Mouse (Mus musculus): ENCODE measurements at regions not wholly inside any gene's neighbourhood (a gene's known extent, or its start where the extent isn't known, plus 50 kb on each side); places are given as distances from the start of the nearest gene placed in this dataset.

DNA sequence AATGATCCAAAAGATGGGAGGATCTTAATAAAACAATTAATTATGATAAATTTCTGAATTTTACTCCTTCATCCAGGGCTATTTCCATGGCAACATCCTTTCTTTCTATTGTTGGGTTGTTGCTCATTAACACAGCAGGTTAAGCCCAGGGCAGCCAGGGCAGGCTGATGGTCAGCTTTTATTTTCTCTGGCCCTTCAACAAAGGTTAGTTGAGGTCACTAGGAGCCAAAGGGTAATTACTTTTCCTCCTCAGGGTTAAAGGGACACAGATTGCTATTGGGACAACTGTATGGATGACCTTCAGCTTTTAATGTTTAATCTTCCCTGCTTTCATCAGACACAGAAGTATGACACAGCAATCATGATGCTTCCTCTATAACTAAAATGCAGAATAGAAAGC lies 101.3 kb upstream of the Ccdc85a start:
- no peaks in the 10 kb centered on the region for H3K36me3 ChIP-seq (ENCODE audit: control insufficient read depth, insufficient read depth, low read length)
- ATAC-seq (replicated peaks; ENCODE audit: low FRiP score) (peak; percentile 73), DNase-seq (ENCODE audit: low spot score) (no peak)
- H3K4me2 ChIP-seq, result no peak overlapping the region
- H3K4me1 ChIP-seq (replicated peaks; ENCODE audit: control insufficient read depth, insufficient read depth, low read length), result no peaks in the 10 kb centered on the region
- H3K9me3 ChIP-seq (ENCODE audit: control insufficient read depth, low read length), result no peaks in the 10 kb centered on the region
- no peak overlapping the region for H3K4me3 ChIP-seq (ENCODE audit: low read depth, low read length)
- no peaks in the 10 kb centered on the region for H3K27me3 ChIP-seq (replicated peaks; ENCODE audit: control insufficient read depth, insufficient read depth, low read length)
- no peak overlapping the region for H3K27ac ChIP-seq (ENCODE audit: low read depth, low read length)
- H3K9ac ChIP-seq (ENCODE audit: low read depth, low read length), result no peak overlapping the region

- Histone ChIP-seq H3K4me3 (ENCODE audit: low read depth, low read length) (no peak overlapping the region), H3K27ac (ENCODE audit: low read depth, low read length) (no peak overlapping the region), H3K9me3 (ENCODE audit: control insufficient read depth, low read length) (no peaks in the 10 kb centered on the region), H3K9ac (ENCODE audit: low read depth, low read length) (no peak overlapping the region), H3K4me2 (no peak overlapping the region), H3K36me3 (ENCODE audit: control insufficient read depth, insufficient read depth, low read length) (no peaks in the 10 kb centered on the region), H3K4me1 (replicated peaks; ENCODE audit: control insufficient read depth, insufficient read depth, low read length) (no peaks in the 10 kb centered on the region), H3K27me3 (replicated peaks; ENCODE audit: control insufficient read depth, insufficient read depth, low read length) (no peaks in the 10 kb centered on the region)
- 76% methylated on average over 3 of the region's 3 CpGs for WGBS
- no peak for DNase-seq (ENCODE audit: low spot score)
- ATAC-seq (replicated peaks; ENCODE audit: low FRiP score), result no peak
Observed at GRCm38 (mm10) chr11:28681311-28681710, 97.2 kb upstream of the Ccdc85a start.

DNA sequence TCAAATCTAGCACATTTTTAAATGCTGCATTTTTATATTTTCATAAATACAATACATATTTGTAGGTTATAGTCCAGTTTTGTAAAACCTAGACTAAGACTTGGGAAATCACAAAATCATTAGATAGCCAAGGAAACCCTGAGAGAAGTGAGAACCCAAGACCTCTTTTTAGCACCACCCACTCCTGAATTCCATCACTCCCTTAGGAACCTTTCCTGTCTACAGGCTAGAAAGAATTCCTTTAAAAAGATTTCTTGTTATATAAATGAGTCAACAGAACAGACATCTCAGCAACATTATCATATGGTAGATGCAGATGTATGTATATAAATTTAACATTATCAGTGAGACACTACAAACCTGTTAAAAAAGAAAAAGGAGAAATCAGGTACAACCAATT lies 86.6 kb upstream of the Ccdc85a start:
- no peak overlapping the region for H3K4me3 ChIP-seq (ENCODE audit: low read depth, low read length)
- H3K4me2 ChIP-seq, result no peak overlapping the region
- no peaks in the 10 kb centered on the region for H3K4me1 ChIP-seq (replicated peaks; ENCODE audit: control insufficient read depth, insufficient read depth, low read length)
- ATAC-seq (replicated peaks; ENCODE audit: low FRiP score), result no peak
- no peaks in the 10 kb centered on the region for H3K36me3 ChIP-seq (ENCODE audit: control insufficient read depth, insufficient read depth, low read length)
- no peaks in the 10 kb centered on the region for H3K27me3 ChIP-seq (replicated peaks; ENCODE audit: control insufficient read depth, insufficient read depth, low read length)
- H3K9me3 ChIP-seq (ENCODE audit: control insufficient read depth, low read length), result no peaks in the 10 kb centered on the region
- H3K27ac ChIP-seq (ENCODE audit: low read depth, low read length), result no peak overlapping the region
- no peak overlapping the region for H3K9ac ChIP-seq (ENCODE audit: low read depth, low read length)
- no peak for DNase-seq (ENCODE audit: low spot score)

- DNase-seq (ENCODE audit: low spot score), result no peak
- ATAC-seq (replicated peaks; ENCODE audit: low FRiP score), result no peak
- 46% methylated on average over 4 of the region's 4 CpGs for WGBS
- H3K36me3 ChIP-seq (ENCODE audit: control insufficient read depth, insufficient read depth, low read length), result no peaks in the 10 kb centered on the region
- no peak overlapping the region for H3K4me3 ChIP-seq (ENCODE audit: low read depth, low read length)
- H3K27me3 ChIP-seq (replicated peaks; ENCODE audit: control insufficient read depth, insufficient read depth, low read length), result no peaks in the 10 kb centered on the region
- H3K4me2 ChIP-seq, result no peak overlapping the region
- no peak overlapping the region for H3K9ac ChIP-seq (ENCODE audit: low read depth, low read length)
- no peaks in the 10 kb centered on the region for H3K9me3 ChIP-seq (ENCODE audit: control insufficient read depth, low read length)
- H3K4me1 ChIP-seq (replicated peaks; ENCODE audit: control insufficient read depth, insufficient read depth, low read length), result no peaks in the 10 kb centered on the region
- no peak overlapping the region for H3K27ac ChIP-seq (ENCODE audit: low read depth, low read length)
Observed at GRCm38 (mm10) chr11:28669359-28669758, 85.2 kb upstream of the Ccdc85a start.

DNA sequence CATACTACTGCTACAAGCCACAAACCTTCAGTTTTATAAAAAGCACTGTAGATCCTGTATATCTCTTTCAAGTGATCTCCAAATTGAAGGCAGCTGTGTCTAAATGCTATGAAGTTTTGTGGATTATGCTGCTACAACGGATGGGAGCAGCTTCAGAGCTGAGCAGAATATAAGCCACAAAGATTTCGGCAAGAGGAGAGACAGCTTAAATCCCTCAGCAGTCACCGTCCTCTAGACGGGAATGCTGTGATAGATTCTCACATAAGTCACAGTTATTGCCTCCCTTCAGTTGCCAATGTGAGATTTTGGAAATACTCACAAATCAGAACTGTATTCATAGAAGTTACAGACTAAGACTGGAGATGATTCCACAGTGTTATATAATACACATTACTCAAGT lies 76.3 kb upstream of the Ccdc85a start:
- Histone ChIP-seq H3K4me2 (no peak overlapping the region), H3K4me3 (ENCODE audit: low read depth, low read length) (no peak overlapping the region), H3K9me3 (ENCODE audit: control insufficient read depth, low read length) (no peaks in the 10 kb centered on the region), H3K27ac (ENCODE audit: low read depth, low read length) (no peak overlapping the region), H3K36me3 (ENCODE audit: control insufficient read depth, insufficient read depth, low read length) (no peaks in the 10 kb centered on the region), H3K27me3 (replicated peaks; ENCODE audit: control insufficient read depth, insufficient read depth, low read length) (no peaks in the 10 kb centered on the region), H3K9ac (ENCODE audit: low read depth, low read length) (no peak overlapping the region), H3K4me1 (replicated peaks; ENCODE audit: control insufficient read depth, insufficient read depth, low read length) (no peaks in the 10 kb centered on the region)
- no peak for DNase-seq (ENCODE audit: low spot score)
- ATAC-seq (replicated peaks; ENCODE audit: low FRiP score), result no peak
- 66% methylated on average over 4 of the region's 4 CpGs for WGBS

DNA sequence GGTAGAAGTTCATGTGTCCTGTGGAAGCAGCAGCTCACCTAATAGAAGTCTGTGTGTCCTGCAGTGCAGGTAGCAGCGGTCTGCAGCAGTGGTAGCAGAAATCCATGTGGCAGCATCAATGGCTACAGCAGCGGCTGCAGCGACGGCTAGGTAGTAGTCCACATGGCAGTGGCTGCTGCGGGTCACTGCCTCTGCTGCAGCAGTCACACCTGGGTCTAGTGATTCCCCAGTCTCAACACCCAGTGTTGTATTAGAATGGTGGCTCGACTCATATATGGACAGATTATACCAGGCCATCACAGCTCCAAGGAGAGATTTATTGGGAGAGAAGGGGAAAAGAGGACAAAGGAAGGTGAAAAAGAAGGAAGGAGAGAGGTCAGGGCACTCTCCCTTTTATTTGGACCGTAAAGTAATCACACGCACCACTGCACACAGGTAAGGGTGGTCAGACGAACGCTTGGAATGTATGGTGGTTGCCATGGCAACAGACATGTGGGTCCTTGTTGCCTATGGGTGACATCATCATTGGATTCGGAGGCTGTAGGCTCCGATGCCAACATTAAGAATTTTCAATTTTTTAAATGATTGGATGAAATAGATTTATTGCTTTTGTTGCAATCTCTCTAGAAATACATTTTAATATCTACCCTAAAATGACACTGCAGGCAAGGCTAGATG lies 71.2 kb upstream of the Ccdc85a start:
- Histone ChIP-seq H3K4me1 (replicated peaks; ENCODE audit: control insufficient read depth, insufficient read depth, low read length) (no peaks in the 10 kb centered on the region), H3K4me3 (ENCODE audit: low read depth, low read length) (no peak overlapping the region), H3K36me3 (ENCODE audit: control insufficient read depth, insufficient read depth, low read length) (no peaks in the 10 kb centered on the region), H3K4me2 (no peak overlapping the region), H3K9me3 (ENCODE audit: control insufficient read depth, low read length) (no peaks in the 10 kb centered on the region), H3K27me3 (replicated peaks; ENCODE audit: control insufficient read depth, insufficient read depth, low read length) (no peaks in the 10 kb centered on the region), H3K9ac (ENCODE audit: low read depth, low read length) (no peak overlapping the region), H3K27ac (ENCODE audit: low read depth, low read length) (no peak overlapping the region)
- 89% methylated on average over 12 of the region's 12 CpGs for WGBS
- ATAC-seq (replicated peaks; ENCODE audit: low FRiP score), result no peak
- DNase-seq (ENCODE audit: low spot score), result no peak

GRCm38 (mm10) chr11:28649446-28649845 lies 65.3 kb upstream of the Ccdc85a start:
- Histone ChIP-seq H3K9me3 (ENCODE audit: control insufficient read depth, low read length) (no peaks in the 10 kb centered on the region), H3K27me3 (replicated peaks; ENCODE audit: control insufficient read depth, insufficient read depth, low read length) (no peaks in the 10 kb centered on the region), H3K4me1 (replicated peaks; ENCODE audit: control insufficient read depth, insufficient read depth, low read length) (no peaks in the 10 kb centered on the region), H3K9ac (ENCODE audit: low read depth, low read length) (no peak overlapping the region), H3K4me3 (ENCODE audit: low read depth, low read length) (no peak overlapping the region), H3K36me3 (ENCODE audit: control insufficient read depth, insufficient read depth, low read length) (no peaks in the 10 kb centered on the region), H3K4me2 (no peak overlapping the region), H3K27ac (ENCODE audit: low read depth, low read length) (no peak overlapping the region)
- no peak for ATAC-seq (replicated peaks; ENCODE audit: low FRiP score)
- DNase-seq (ENCODE audit: low spot score), result no peak
- WGBS, result 70% methylated on average over 7 of the region's 7 CpGs

DNA sequence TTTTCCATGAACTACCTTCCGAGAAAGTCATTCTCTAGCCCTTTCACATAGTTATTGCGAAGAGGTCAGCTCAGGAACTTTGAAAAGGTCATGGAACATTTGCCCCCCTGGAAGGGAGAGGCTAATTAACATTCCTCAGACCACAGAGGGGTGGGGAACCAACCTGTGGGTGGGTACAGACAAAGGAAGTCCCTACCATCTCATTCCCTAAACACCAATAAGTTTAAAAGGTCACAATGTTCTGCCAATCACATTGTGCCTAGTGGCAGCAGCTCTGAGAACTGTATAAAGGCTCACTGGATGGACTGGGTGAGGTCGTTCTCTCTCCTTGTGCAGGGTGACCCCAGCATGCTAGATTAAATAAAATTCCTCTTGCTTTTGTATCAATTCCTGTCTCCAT lies 64.8 kb upstream of the Ccdc85a start:
- WGBS, result 63% methylated on average over 3 of the region's 3 CpGs
- no peak overlapping the region for H3K27ac ChIP-seq (ENCODE audit: low read depth, low read length)

DNA sequence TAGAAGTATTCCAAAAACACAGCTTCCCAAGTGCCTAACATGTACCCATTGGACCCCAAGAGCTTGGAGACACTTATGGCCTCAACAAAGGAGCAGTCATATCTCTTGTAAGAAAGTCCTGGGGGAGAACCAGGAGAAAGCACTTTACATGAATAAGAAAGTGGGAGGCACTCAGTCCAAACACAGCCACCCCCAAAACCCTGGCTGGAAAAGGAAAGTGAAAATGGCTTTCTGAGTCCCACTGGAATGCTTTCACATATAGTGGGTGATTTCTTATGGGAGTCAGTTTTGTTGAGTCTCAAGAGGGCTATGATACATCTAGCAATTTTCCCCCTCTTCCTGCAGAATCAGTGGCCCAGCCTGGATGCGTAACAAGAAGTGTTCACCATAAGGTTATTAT lies 55.0 kb upstream of the Ccdc85a start:
- no peak for DNase-seq (ENCODE audit: low spot score)
- Histone ChIP-seq H3K9ac (ENCODE audit: low read depth, low read length) (no peak overlapping the region), H3K4me1 (replicated peaks; ENCODE audit: control insufficient read depth, insufficient read depth, low read length) (no peaks in the 10 kb centered on the region), H3K4me2 (no peak overlapping the region), H3K4me3 (ENCODE audit: low read depth, low read length) (no peak overlapping the region), H3K9me3 (ENCODE audit: control insufficient read depth, low read length) (no peaks in the 10 kb centered on the region), H3K36me3 (ENCODE audit: control insufficient read depth, insufficient read depth, low read length) (no peaks in the 10 kb centered on the region), H3K27me3 (replicated peaks; ENCODE audit: control insufficient read depth, insufficient read depth, low read length) (no peaks in the 10 kb centered on the region), H3K27ac (ENCODE audit: low read depth, low read length) (no peak overlapping the region)
- WGBS, result 82% methylated on average over 1 of the region's 1 CpGs
- no peak for ATAC-seq (replicated peaks; ENCODE audit: low FRiP score)

More for the DNA sequence above, 64.8 kb upstream of the Ccdc85a start:
- H3K4me2 ChIP-seq, result no peak overlapping the region
- H3K27me3 ChIP-seq (replicated peaks; ENCODE audit: control insufficient read depth, insufficient read depth, low read length), result no peaks in the 10 kb centered on the region
- no peak overlapping the region for H3K9ac ChIP-seq (ENCODE audit: low read depth, low read length)
- H3K9me3 ChIP-seq (ENCODE audit: control insufficient read depth, low read length), result no peaks in the 10 kb centered on the region
- ATAC-seq (replicated peaks; ENCODE audit: low FRiP score), result no peak
- H3K4me3 ChIP-seq (ENCODE audit: low read depth, low read length), result no peak overlapping the region
- H3K4me1 ChIP-seq (replicated peaks; ENCODE audit: control insufficient read depth, insufficient read depth, low read length), result no peaks in the 10 kb centered on the region
- DNase-seq (ENCODE audit: low spot score), result no peak
- no peaks in the 10 kb centered on the region for H3K36me3 ChIP-seq (ENCODE audit: control insufficient read depth, insufficient read depth, low read length)

Measured in liver, embryonic 11.5 days (tissue).